ENCODE assay signal across 8 mouse cellular contexts in genomic region chr2:118539881-118540516, GRCm38 (mm10). TPM values are rescaled to one million over a fixed set of nuclear protein-coding genes. Genes with fewer than 3 reads are reported as not detected.
A peak's percentile ranks its signal among the peaks of the same experiment; 100 is the strongest.
DNase-seq lines count a peak whose midpoint lies in the region; ATAC-seq and TF ChIP-seq lines count a peak whose summit lies in the region.

No protein-coding gene starts in this region.

- no peaks in the 10 kb centered on the region for H3K27me3 ChIP-seq in lung, postnatal 0 days (replicated peaks; ENCODE audit: insufficient read depth, low read length)

- peak overlapping the region; percentile 38 for H3K4me3 ChIP-seq in gastrocnemius, adult 2 months
- H3K4me3 ChIP-seq in lung, postnatal 0 days (ENCODE audit: low read depth, low read length) = no peak overlapping the region

- TF ChIP-seq EP300 in lung, postnatal 0 days (IDR thresholded peaks at IDR 0.05) = no peak

- 13% methylated on average over 9 of the region's 9 CpGs for WGBS in lung, postnatal 0 days

- intact Hi-C loops in gastrocnemius, adult 2 months (cut with DNase I) = loop anchor here (2.0 to 10.0 kb wide), 2 partner anchors 29 to 205 kb away; partner anchors contain the start of gene Inafm2

- 0 out of 2 replicates have a peak overlapping the region, but pooled peaks have one; percentile 1 for H3K4me2 ChIP-seq in lung, postnatal 0 days (replicated peaks; ENCODE audit: low read depth, low read length)

- no peak for TF ChIP-seq CTCF in gastrocnemius, adult 2 months (IDR thresholded peaks at IDR 0.05)
- peak; percentile 38 for TF ChIP-seq CTCF in lung, postnatal 0 days (IDR thresholded peaks at IDR 0.05)

- H3K9me3 ChIP-seq in lung, postnatal 0 days (ENCODE audit: low read length) = no peaks in the 10 kb centered on the region

- peak; percentile 15 for ATAC-seq in lung, postnatal 0 days

- DNase-seq in gastrocnemius, adult 2 months = peak; percentile 74
- DNase-seq in gastrocnemius, postnatal 4 days (ENCODE audit: low spot score in 2 of 2) = no peak
- peak; percentile 68 for DNase-seq in gastrocnemius, postnatal 25 days
- DNase-seq in kidney, adult 11 months = peak; percentile 68
- DNase-seq in lung, postnatal 0 days (ENCODE audit: low spot score) = peak; percentile 77
- DNase-seq in left cerebral cortex, adult 8-10 months (ENCODE audit: low spot score in 2 of 2) = no peak
- DNase-seq in cerebellum, postnatal 14 days = no peak
- DNase-seq in right cerebral cortex, postnatal 25 days = no peak

- H3K27ac ChIP-seq in gastrocnemius, adult 2 months = peak overlapping the region; percentile 92
- peak overlapping the region; percentile 95 for H3K27ac ChIP-seq in lung, postnatal 0 days (ENCODE audit: low read length)

- peaks cover 48% of the 10 kb centered on the region for H3K4me1 ChIP-seq in lung, postnatal 0 days (ENCODE audit: insufficient read depth, low read depth, low read length)

- H3K9ac ChIP-seq in lung, postnatal 0 days (replicated peaks; ENCODE audit: low read depth) = no peak overlapping the region

- H3K36me3 ChIP-seq in lung, postnatal 0 days (ENCODE audit: insufficient read depth, low read length) = peaks cover 5% of the 10 kb centered on the region; the same call in 1 of the 2 replicates

RNA-seq across cellular contexts. Expression of gene Bmf, which starts 9.5 kb away (rescaled TPM):
- total RNA-seq in gastrocnemius, adult 2 months (2021) = 1 to 10 TPM; 3.3 to 6.2 TPM
- total RNA-seq in gastrocnemius, postnatal 4 days (2021) = 10 to 100 TPM; 20.5 to 22.9 TPM
- total RNA-seq in gastrocnemius, postnatal 25 days (2021) = 1 to 10 TPM; 3.4 to 4.7 TPM
- polyA plus RNA-seq in lung, postnatal 0 days (2015; fragmentation: Nextera tagmentation; extraction: Ambion mirVana) = 7.3 and 9.8 TPM in 2 replicates
- 1 to 10 TPM; 3.4 to 5.2 (median 4.7) TPM for total RNA-seq in left cerebral cortex, adult 8-10 months (2022)

RNA-seq across cellular contexts. Expression of gene Bub1b, which starts 58.0 kb away (rescaled TPM):
- under 1 TPM; 0.25 to 0.38 TPM for total RNA-seq in gastrocnemius, adult 2 months (2021)
- 10 to 100 TPM; 21.1 to 23.3 TPM for total RNA-seq in gastrocnemius, postnatal 4 days (2021)
- 1 to 10 TPM; 1.0 to 1.2 TPM for total RNA-seq in gastrocnemius, postnatal 25 days (2021)
- 4.1 and 5.8 TPM in 2 replicates for polyA plus RNA-seq in lung, postnatal 0 days (2015; fragmentation: Nextera tagmentation; extraction: Ambion mirVana)
- total RNA-seq in left cerebral cortex, adult 8-10 months (2022) = 1 to 10 TPM in 3 of 4 experiments, under 1 TPM in 1; 0.98 to 2.6 (median 1.8) TPM

Comparison
In these comparisons a context has a peak if more than half of its experiments do, and no peak if none do; other contexts are left out.
1. DNase-seq: peak in gastrocnemius, adult 2 months (single experiment), gastrocnemius, postnatal 25 days (single experiment), kidney, adult 11 months (single experiment) and lung, postnatal 0 days (single experiment); none in gastrocnemius, postnatal 4 days (0 of 2), left cerebral cortex, adult 8-10 months (0 of 2), cerebellum, postnatal 14 days (0 of 2) and right cerebral cortex, postnatal 25 days (single experiment).
2. RNA of gene Bub1b, which starts 58.0 kb away (total RNA-seq): 21.1 to 23.3 TPM in gastrocnemius, postnatal 4 days; 0.98 to 2.6 TPM in left cerebral cortex, adult 8-10 months, 1.0 to 1.2 TPM in gastrocnemius, postnatal 25 days and 0.25 to 0.38 TPM in gastrocnemius, adult 2 months; every median in the first group is over 4 times any median in the second.